Comparison of ENCODE assay signal across 8 mouse cellular contexts in genomic region chr3:144204413-144205311, GRCm38 (mm10). TPM values are rescaled to one million over a fixed set of nuclear protein-coding genes. Genes with fewer than 3 reads are reported as not detected.
DNase-seq lines count a peak whose midpoint lies in the region; ATAC-seq and TF ChIP-seq lines count a peak whose summit lies in the region.

Lmo4 (minus strand) TSS chr3:144205220.

- intact Hi-C loops in heart, postnatal 25 days (cut with DNase I): loop anchor here (10.0 kb wide), 3 partner anchors 510 to 700 kb away; no protein-coding TSS in a partner anchor

- H3K27me3 ChIP-seq in forebrain, embryonic 15.5 days: 0 out of 2 replicates have a peak, but pooled peaks cover 3% of the 10 kb centered on the region
- no peaks in the 10 kb centered on the region for H3K27me3 ChIP-seq in lung, embryonic 15.5 days

- H3K4me3 ChIP-seq in ES-E14 (ENCODE audit: insufficient read depth in 1 of 2, low read depth in 1 of 2, low read length in 2 of 2, poor library complexity in 1 of 2, severe bottlenecking in 1 of 2): peak within 1 kb of the TSS; percentile 77 to 90
- peak within 1 kb of the TSS; percentile 71 for H3K4me3 ChIP-seq in forebrain, embryonic 15.5 days
- H3K4me3 ChIP-seq in lung, embryonic 15.5 days: peak within 1 kb of the TSS; percentile 95
- peak within 1 kb of the TSS; percentile 78 for H3K4me3 ChIP-seq in olfactory bulb, adult 2 months (ENCODE audit: insufficient read depth, low read depth, low read length)

- peak within 1 kb of the TSS; percentile 83 for H3K9ac ChIP-seq in ES-E14 (ENCODE audit: insufficient read depth, low read depth, low read length, poor library complexity, severe bottlenecking)
- H3K9ac ChIP-seq in forebrain, embryonic 15.5 days (replicated peaks): peak within 1 kb of the TSS; percentile 83
- peak within 1 kb of the TSS; percentile 95 for H3K9ac ChIP-seq in lung, embryonic 15.5 days

- H3K36me3 ChIP-seq in ES-E14 (ENCODE audit: control insufficient read depth, insufficient read depth, low read length, poor library complexity, severe bottlenecking): no peaks in the 10 kb centered on the region; the same call in 1 of the 2 replicates
- H3K36me3 ChIP-seq in forebrain, embryonic 15.5 days: no peaks in the 10 kb centered on the region
- H3K36me3 ChIP-seq in lung, embryonic 15.5 days: peaks cover 5% of the 10 kb centered on the region; the same call in 1 of the 2 replicates

- peak; percentile 30; the same call in 1 of the 2 replicates for TF ChIP-seq POLR2A in olfactory bulb, adult 2 months (IDR thresholded peaks at IDR 0.05; ENCODE audit: insufficient read depth, low read depth, low read length)

- WGBS in forebrain, embryonic 15.5 days: under 1% methylated on average over 60 of the region's 76 CpGs
- 1% methylated on average over 44 of the region's 76 CpGs for WGBS in lung, embryonic 15.5 days
- WGBS in olfactory bulb, adult 2 months: under 1% methylated on average over 76 of the region's 76 CpGs

- TF ChIP-seq CTCF in olfactory bulb, adult 2 months (IDR thresholded peaks at IDR 0.05; ENCODE audit: insufficient read depth, low read depth, low read length): no peak

- H3K4me1 ChIP-seq in ES-E14 (ENCODE audit: control insufficient read depth in 2 of 2, insufficient read depth in 2 of 2, low read length in 2 of 2, poor library complexity in 1 of 2): peaks cover 0 to 3% of the 10 kb centered on the region in 2 experiments; a peak in 2 of 4 replicates
- peaks cover 31% of the 10 kb centered on the region for H3K4me1 ChIP-seq in forebrain, embryonic 15.5 days
- H3K4me1 ChIP-seq in lung, embryonic 15.5 days: peaks cover 25% of the 10 kb centered on the region
- peaks cover 6% of the 10 kb centered on the region for H3K4me1 ChIP-seq in olfactory bulb, adult 2 months (ENCODE audit: control insufficient read depth, insufficient read depth, low read length)

- no peak for DNase-seq in ES-E14 (ENCODE audit: low read depth, low spot score)
- peak; percentile 63 for DNase-seq in cerebellum, adult 11 months
- DNase-seq in heart, postnatal 25 days (ENCODE audit: low spot score): peak; percentile 80
- DNase-seq in layer of hippocampus, adult 18-20 months (ENCODE audit: low spot score in 2 of 2): peak; percentile 58 to 85
- DNase-seq in thymus, postnatal 14 days: peak; percentile 94

- in situ Hi-C loops in ES-E14 (cut with MboI; ENCODE audit: low sequenced_read_pairs in 2 of 2, unreplicated experiment in 2 of 2): no loop called here

- H3K9me3 ChIP-seq in ES-E14 (ENCODE audit: control insufficient read depth, insufficient read depth, low read depth, low read length): no peaks in the 10 kb centered on the region
- H3K9me3 ChIP-seq in forebrain, embryonic 15.5 days: no peaks in the 10 kb centered on the region
- H3K9me3 ChIP-seq in lung, embryonic 15.5 days: no peaks in the 10 kb centered on the region

- peak within 1 kb of the TSS; percentile 58 for H3K27ac ChIP-seq in ES-E14 (ENCODE audit: insufficient read depth, low read depth, low read length, poor library complexity, severe bottlenecking)
- H3K27ac ChIP-seq in forebrain, embryonic 15.5 days (replicated peaks): peak within 1 kb of the TSS; percentile 97
- peak within 1 kb of the TSS; percentile 100 for H3K27ac ChIP-seq in lung, embryonic 15.5 days
- peak within 1 kb of the TSS; percentile 79 for H3K27ac ChIP-seq in olfactory bulb, adult 2 months (ENCODE audit: insufficient read depth, low read depth, low read length)

- peak; percentile 85 for ATAC-seq in forebrain, embryonic 15.5 days (replicated peaks)
- ATAC-seq in lung, embryonic 15.5 days (ENCODE audit: borderline replicate concordance, extremely low read depth, low FRiP score, low TSS enrichment): peak; percentile 82

- H3K4me2 ChIP-seq in forebrain, embryonic 15.5 days (replicated peaks): peak within 1 kb of the TSS; percentile 89
- peak within 1 kb of the TSS; percentile 87 for H3K4me2 ChIP-seq in lung, embryonic 15.5 days

TF ChIP-seq in ES-E14, 5 proteins besides CTCF, POLR2A, EP300 and RAD21:
- TF ChIP-seq ZC3H11A (IDR thresholded peaks at IDR 0.05; ENCODE audit: borderline replicate concordance, low read depth, low read length): no peak
- no peak for TF ChIP-seq CHD2 (IDR thresholded peaks at IDR 0.05; ENCODE audit: low read depth, low read length)
- TF ChIP-seq ZNF384 (IDR thresholded peaks at IDR 0.05; ENCODE audit: low read depth, low read length): peak; percentile 95
- TF ChIP-seq MAFK (IDR thresholded peaks at IDR 0.05; ENCODE audit: insufficient read depth, low read depth, low read length): no peak
- TF ChIP-seq HCFC1 (IDR thresholded peaks at IDR 0.05; ENCODE audit: borderline replicate concordance, insufficient read depth, low read length): peak; percentile 50; the same call in 1 of the 2 replicates
TF ChIP-seq in ES-E14: peak in this region for 2.

RNA-seq across cellular contexts. Expression of gene Lmo4, which starts in this region (rescaled TPM):
- total RNA-seq in ES-E14 (2012; rRNA removed): 10.6 and 17.3 TPM in 2 replicates
- polyA plus RNA-seq in forebrain, embryonic 15.5 days (2015; fragmentation: Nextera tagmentation; extraction: Ambion mirVana): 133 and 136 TPM in 2 replicates
- 10 to 100 TPM; 31.4 to 33.1 TPM for total RNA-seq in heart, postnatal 25 days (2021)
- 100 to 1,000 TPM; 224 to 225 TPM for total RNA-seq in layer of hippocampus, adult 18-20 months (2021)
- polyA plus RNA-seq in lung, embryonic 15.5 days (2015; fragmentation: Nextera tagmentation; extraction: Ambion mirVana): 60.7 and 61.7 TPM in 2 replicates
- not detected in 2 replicates for polyA plus RNA-seq in olfactory bulb, adult 2 months (2012; ENCODE audit: insufficient read depth, insufficient read length, low replicate concordance, missing spikeins)

Comparison
In these comparisons a context has a peak if more than half of its experiments do, and no peak if none do; other contexts are left out.
1. RNA of gene Lmo4 (total RNA-seq): 224 to 225 TPM in layer of hippocampus, adult 18-20 months; 31.4 to 33.1 TPM in heart, postnatal 25 days and 10.6 to 17.3 TPM in ES-E14; every median in the first group is over 4 times any median in the second.
2. Peak in every context shown above with its lines, with median percentiles within 50 percentile points of each other: H3K27ac ChIP-seq, H3K4me3 ChIP-seq and H3K9ac ChIP-seq.